Mouse (Mus musculus) heart, postnatal 0 days (tissue): ENCODE measurements around the gene Speg. TPM values are rescaled to one million over a fixed set of nuclear protein-coding genes. Genes with fewer than 3 reads are reported as not detected.
A peak's percentile ranks its signal among the peaks of the same experiment; 100 is the strongest.

Experiments
- ATAC-seq: fragments of 200-750 bp; cut with Nextera tagmentation; 2 replicates; pipeline ENCODE4 v1.8.0; 2017; ENCODE audit warnings: low read depth, moderate number of reproducible peaks, moderate library complexity; ENCODE audit not compliant: insufficient read depth
- DNase-seq: peaks from one replicate; pipeline ENCODE4 v3.0.0-alpha.2; 2016; ENCODE audit warnings: low spot score
- H3K27ac ChIP-seq: fragments of 300-500 bp; sonication (generic); 2 replicates; pipeline ENCODE4 v1.5.1; 2014; ENCODE audit warnings: low read depth, mild to moderate bottlenecking
- H3K27me3 ChIP-seq: fragments of 300-500 bp; sonication (generic); 2 replicates; pipeline ENCODE4 v1.6.1; 2014; ENCODE audit warnings: low read length, mixed read lengths; ENCODE audit not compliant: control insufficient read depth, insufficient read depth
- H3K36me3 ChIP-seq: fragments of 300-500 bp; sonication (generic); replicated peaks from 2 replicates; pipeline ENCODE4 v1.6.1; 2014; ENCODE audit warnings: low read length, mixed read lengths; ENCODE audit not compliant: control insufficient read depth, insufficient read depth
- H3K4me1 ChIP-seq: fragments of 300-500 bp; sonication (generic); 2 replicates; pipeline ENCODE4 v1.6.1; 2014; ENCODE audit warnings: antibody characterized with exemption; ENCODE audit not compliant: control insufficient read depth, insufficient read depth
- H3K4me2 ChIP-seq: fragments of 300-500 bp; sonication (generic); 2 replicates; pipeline ENCODE4 v1.6.1; 2014; ENCODE audit warnings: low read depth, mild to moderate bottlenecking, low read length, moderate library complexity
- H3K4me3 ChIP-seq: fragments of 300-500 bp; sonication (generic); 2 replicates; pipeline ENCODE4 v1.5.1; 2014; ENCODE audit warnings: low read depth, low read length
- H3K9ac ChIP-seq: fragments of 300-500 bp; sonication (generic); replicated peaks from 2 replicates; pipeline ENCODE4 v1.6.1; 2014; ENCODE audit warnings: low read depth, low read length, mixed read lengths
- H3K9me3 ChIP-seq: fragments of 300-500 bp; sonication (generic); replicated peaks from 2 replicates; pipeline ENCODE4 v1.6.1; 2016; ENCODE audit warnings: low read length; ENCODE audit not compliant: control insufficient read depth
- CTCF ChIP-seq: IDR thresholded peaks from 2 replicates; pipeline ENCODE4 v1.5.1; 2016; ENCODE audit warnings: antibody characterized with exemption, control low read depth, low read depth
- EP300 ChIP-seq: IDR thresholded peaks from 2 replicates; pipeline ENCODE4 v1.6.1; 2016; ENCODE audit warnings: antibody characterized with exemption, low read depth
- WGBS: fragments of 180-500 bp; shearing (Covaris S2); extraction: QIAGEN DNeasy Blood & Tissue Kit; methylation state at CpG from one replicate; pipeline ENCODE4 v1.1.7; 2014; 5-methylcytosine and 5-hydroxymethylcytosine counted together
- polyA plus RNA-seq: library from polyadenylated mRNA; unstranded; fragments of >200 nt; fragmentation: Nextera tagmentation; extraction: Ambion mirVana; gene quantifications from 2 replicates; pipeline ENCODE4 v1.2.1, GENCODE M21; 2015
- total RNA-seq: library from RNA; depleted of rRNA; stranded (reverse); fragments of >200 nt; gene quantifications from 2 replicates; pipeline ENCODE4 v1.2.3, GENCODE M21; 2014; ENCODE audit warnings: low replicate concordance

The Speg gene
- total and polyA plus RNA-seq, 2 experiments from 2014 or later: 30.2 to 95.0 TPM

GRCm38 (mm10) chr1:75469287-75469825, 94.3 kb downstream of the Speg start:
- Histone ChIP-seq H3K27ac (no peak overlapping the region), H3K9ac (no peak overlapping the region), H3K27me3 (peaks cover 40% of the 10 kb centered on the region), H3K4me3 (no peak overlapping the region), H3K4me2 (no peak overlapping the region), H3K9me3 (no peaks in the 10 kb centered on the region), H3K4me1 (no peaks in the 10 kb centered on the region), H3K36me3 (peaks cover 12% of the 10 kb centered on the region)
- no peak for DNase-seq
- WGBS: 69% methylated on average over 17 of the region's 17 CpGs
- TF ChIP-seq CTCF: no peak
- TF ChIP-seq EP300: no peak
- ATAC-seq: no peak

GRCm38 (mm10) chr1:75476441-75476840, 101.3 kb downstream of the Speg start:
- H3K27ac ChIP-seq: no peak overlapping the region
- H3K4me2 ChIP-seq: no peak overlapping the region
- H3K27me3 ChIP-seq: peaks cover 40% of the 10 kb centered on the region
- no peak overlapping the region for H3K4me3 ChIP-seq
- no peak for TF ChIP-seq CTCF
- no peak for TF ChIP-seq EP300
- 93% methylated on average over 11 of the region's 11 CpGs for WGBS
- H3K4me1 ChIP-seq: peaks cover 7% of the 10 kb centered on the region; the same call in 1 of the 2 replicates
- no peaks in the 10 kb centered on the region for H3K9me3 ChIP-seq
- DNase-seq: no peak
- no peak for ATAC-seq
- H3K9ac ChIP-seq: no peak overlapping the region
- H3K36me3 ChIP-seq: peaks cover 29% of the 10 kb centered on the region

- Histone ChIP-seq H3K9me3 (no peaks in the 10 kb centered on the region), H3K9ac (no peak overlapping the region), H3K4me2 (peak overlapping the region; percentile 30), H3K27me3 (peaks cover 47% of the 10 kb centered on the region), H3K27ac (no peak overlapping the region), H3K4me1 (peaks cover 7% of the 10 kb centered on the region; the same call in 1 of the 2 replicates), H3K36me3 (peaks cover 29% of the 10 kb centered on the region), H3K4me3 (no peak overlapping the region)
- TF ChIP-seq EP300 (no peak), CTCF (peak; percentile 56)
- ATAC-seq (no peak), DNase-seq (peak; percentile 64)
- 12% methylated on average over 35 of the region's 35 CpGs for WGBS
Observed at GRCm38 (mm10) chr1:75477264-75477965, 102.3 kb downstream of the Speg start.

GRCm38 (mm10) chr1:75477966-75478290, 102.8 kb downstream of the Speg start:
- no peaks in the 10 kb centered on the region for H3K9me3 ChIP-seq
- H3K36me3 ChIP-seq: peaks cover 29% of the 10 kb centered on the region
- H3K4me2 ChIP-seq: peak overlapping the region; percentile 93
- no peak overlapping the region for H3K27ac ChIP-seq
- peaks cover 7% of the 10 kb centered on the region; the same call in 1 of the 2 replicates for H3K4me1 ChIP-seq
- 39% methylated on average over 3 of the region's 3 CpGs for WGBS
- H3K9ac ChIP-seq: no peak overlapping the region
- DNase-seq: no peak
- TF ChIP-seq EP300 (no peak), CTCF (no peak)
- ATAC-seq: no peak
- H3K27me3 ChIP-seq: peaks cover 52% of the 10 kb centered on the region
- peak overlapping the region; percentile 76 for H3K4me3 ChIP-seq

GRCm38 (mm10) chr1:75478497-75478896, 103.4 kb downstream of the Speg start:
- peak; percentile 29 for DNase-seq
- ATAC-seq: peak; percentile 6; the same call in 1 of the 2 replicates
- Histone ChIP-seq H3K4me1 (peaks cover 7% of the 10 kb centered on the region; the same call in 1 of the 2 replicates), H3K36me3 (peaks cover 24% of the 10 kb centered on the region), H3K4me2 (peak overlapping the region; percentile 93), H3K27ac (peak overlapping the region; percentile 85), H3K9me3 (no peaks in the 10 kb centered on the region), H3K9ac (peak overlapping the region; percentile 67), H3K4me3 (peak overlapping the region; percentile 76), H3K27me3 (peaks cover 58% of the 10 kb centered on the region)
- no peak for TF ChIP-seq CTCF
- 1% methylated on average over 19 of the region's 25 CpGs for WGBS
